Mouse (Mus musculus) kidney, embryonic 14.5 days (tissue): ENCODE data around the gene Rint1. TPM values are rescaled to one million over a fixed set of nuclear protein-coding genes. Genes with fewer than 3 reads are reported as not detected.

ENCODE experiments used
- ATAC-seq: fragments of 200-750 bp; cut with Nextera tagmentation; 2 replicates; pipeline ENCODE4 v1.8.0; 2017; ENCODE audit warnings: moderate number of reproducible peaks, mild to moderate bottlenecking, moderate TSS enrichment, moderate library complexity; ENCODE audit not compliant: low FRiP score, low TSS enrichment
- H3K27ac ChIP-seq: fragments of 300-500 bp; sonication (generic); 2 replicates; pipeline ENCODE4 v1.5.1; 2014; ENCODE audit warnings: low read depth, mild to moderate bottlenecking, low read length, moderate library complexity, mixed read lengths
- H3K27me3 ChIP-seq: fragments of 300-500 bp; sonication (generic); 2 replicates; pipeline ENCODE4 v1.6.1; 2014; ENCODE audit warnings: mild to moderate bottlenecking, low read length; ENCODE audit not compliant: control insufficient read depth, insufficient read depth
- H3K36me3 ChIP-seq: fragments of 300-500 bp; sonication (generic); 2 replicates; pipeline ENCODE4 v1.6.1; 2014; ENCODE audit warnings: low read length, mixed read lengths; ENCODE audit not compliant: control insufficient read depth, insufficient read depth
- H3K4me1 ChIP-seq: fragments of 300-500 bp; sonication (generic); 2 replicates; pipeline ENCODE4 v1.6.1; 2014; ENCODE audit warnings: low read length, mixed read lengths; ENCODE audit not compliant: control insufficient read depth, insufficient read depth
- H3K4me2 ChIP-seq: fragments of 300-500 bp; sonication (generic); replicated peaks from 2 replicates; pipeline ENCODE4 v1.6.1; 2014; ENCODE audit warnings: low read depth, mild to moderate bottlenecking, low read length
- H3K4me3 ChIP-seq: fragments of 300-500 bp; sonication (generic); 2 replicates; pipeline ENCODE4 v1.5.1; 2014; ENCODE audit warnings: mild to moderate bottlenecking, low read length
- H3K9ac ChIP-seq: fragments of 300-500 bp; sonication (generic); 2 replicates; pipeline ENCODE4 v1.6.1; 2014; ENCODE audit warnings: low read depth, mild to moderate bottlenecking, low read length, moderate library complexity
- H3K9me3 ChIP-seq: fragments of 300-500 bp; sonication (generic); 2 replicates; pipeline ENCODE4 v1.6.1; 2016; ENCODE audit warnings: low read length; ENCODE audit not compliant: control insufficient read depth
- WGBS: fragments of 180-500 bp; shearing (Covaris S2); extraction: QIAGEN DNeasy Blood & Tissue Kit; methylation state at CpG from one replicate; pipeline ENCODE4 v1.1.7; 2014; 5-methylcytosine and 5-hydroxymethylcytosine counted together
- polyA plus RNA-seq: library from polyadenylated mRNA; unstranded; fragments of >200 nt; fragmentation: Nextera tagmentation; extraction: Ambion mirVana; gene quantifications from 2 replicates; pipeline ENCODE4 v1.2.1, GENCODE M21; 2014

Rint1 gene
- polyA plus RNA-seq, result 32.4 and 39.1 TPM in 2 replicates

GRCm38 (mm10) chr5:23787536-23788389, at the start of gene Rint1:
Rint1 (plus strand) TSS chr5:23787711.
- Histone ChIP-seq H3K9ac (peak within 1 kb of the TSS; percentile 89), H3K4me2 (peak within 1 kb of the TSS; percentile 77), H3K36me3 (peaks cover 7% of the 10 kb centered on the region; the same call in 1 of the 2 replicates), H3K27me3 (no peaks in the 10 kb centered on the region), H3K9me3 (no peaks in the 10 kb centered on the region), H3K4me1 (no peaks in the 10 kb centered on the region), H3K27ac (0 out of 2 replicates have a peak within 1 kb of the TSS, but pooled peaks have one; percentile 59), H3K4me3 (peak within 1 kb of the TSS; percentile 95)
- peak; percentile 78 for ATAC-seq
- 3% methylated on average over 47 of the region's 47 CpGs for WGBS

- H3K27me3 ChIP-seq, result no peaks in the 10 kb centered on the region
- no peak overlapping the region for H3K27ac ChIP-seq
- no peaks in the 10 kb centered on the region for H3K4me1 ChIP-seq
- WGBS, result 96% methylated on average over 12 of the region's 12 CpGs
- no peaks in the 10 kb centered on the region for H3K9me3 ChIP-seq
- no peak overlapping the region for H3K4me2 ChIP-seq
- no peak overlapping the region for H3K9ac ChIP-seq
- no peak for ATAC-seq
- H3K36me3 ChIP-seq, result peaks cover 63% of the 10 kb centered on the region
- H3K4me3 ChIP-seq, result no peak overlapping the region
Measured at GRCm38 (mm10) chr5:23743261-23743660, 44.2 kb upstream of the Rint1 start.

GRCm38 (mm10) chr5:23749882-23750281, 37.6 kb upstream of the Rint1 start:
- no peaks in the 10 kb centered on the region for H3K9me3 ChIP-seq
- no peak overlapping the region for H3K9ac ChIP-seq
- H3K27me3 ChIP-seq, result no peaks in the 10 kb centered on the region
- no peak overlapping the region for H3K4me3 ChIP-seq
- peaks cover 55% of the 10 kb centered on the region for H3K36me3 ChIP-seq
- no peak overlapping the region for H3K4me2 ChIP-seq
- ATAC-seq, result no peak
- WGBS, result 78% methylated on average over 2 of the region's 2 CpGs
- no peaks in the 10 kb centered on the region for H3K4me1 ChIP-seq
- no peak overlapping the region for H3K27ac ChIP-seq

GRCm38 (mm10) chr5:23755591-23755990, 31.9 kb upstream of the Rint1 start:
- Histone ChIP-seq H3K4me2 (no peak overlapping the region), H3K27ac (no peak overlapping the region), H3K4me3 (no peak overlapping the region), H3K27me3 (no peaks in the 10 kb centered on the region), H3K9me3 (no peaks in the 10 kb centered on the region), H3K9ac (no peak overlapping the region), H3K36me3 (peaks cover 52% of the 10 kb centered on the region), H3K4me1 (no peaks in the 10 kb centered on the region)
- no peak for ATAC-seq
- WGBS, result 98% methylated on average over 9 of the region's 9 CpGs

- peaks cover 50% of the 10 kb centered on the region for H3K36me3 ChIP-seq
- H3K4me2 ChIP-seq, result no peak overlapping the region
- no peaks in the 10 kb centered on the region for H3K4me1 ChIP-seq
- no peak for ATAC-seq
- no peaks in the 10 kb centered on the region for H3K27me3 ChIP-seq
- H3K9ac ChIP-seq, result no peak overlapping the region
- H3K4me3 ChIP-seq, result no peak overlapping the region
- no peaks in the 10 kb centered on the region for H3K9me3 ChIP-seq
- H3K27ac ChIP-seq, result no peak overlapping the region
- WGBS, result 92% methylated on average over 4 of the region's 4 CpGs
Measured at GRCm38 (mm10) chr5:23756368-23756767, 31.1 kb upstream of the Rint1 start.

GRCm38 (mm10) chr5:23758633-23759032, 28.9 kb upstream of the Rint1 start:
- Histone ChIP-seq H3K27ac (0 out of 2 replicates have a peak overlapping the region, but pooled peaks have one; percentile 7), H3K36me3 (peaks cover 52% of the 10 kb centered on the region), H3K4me1 (no peaks in the 10 kb centered on the region), H3K4me2 (no peak overlapping the region), H3K9ac (no peak overlapping the region), H3K9me3 (no peaks in the 10 kb centered on the region), H3K4me3 (no peak overlapping the region), H3K27me3 (no peaks in the 10 kb centered on the region)
- 51% methylated on average over 2 of the region's 2 CpGs for WGBS
- ATAC-seq, result peak; percentile 66; the same call in 1 of the 2 replicates

- Histone ChIP-seq H3K9me3 (no peaks in the 10 kb centered on the region), H3K9ac (no peak overlapping the region), H3K4me1 (no peaks in the 10 kb centered on the region), H3K4me3 (no peak overlapping the region), H3K36me3 (peaks cover 57% of the 10 kb centered on the region), H3K27me3 (no peaks in the 10 kb centered on the region), H3K27ac (no peak overlapping the region), H3K4me2 (no peak overlapping the region)
- no peak for ATAC-seq
- 93% methylated on average over 6 of the region's 6 CpGs for WGBS
Measured at GRCm38 (mm10) chr5:23762531-23762930, 25.0 kb upstream of the Rint1 start.

- Histone ChIP-seq H3K36me3 (peaks cover 65% of the 10 kb centered on the region), H3K27ac (no peak overlapping the region), H3K9ac (no peak overlapping the region), H3K27me3 (no peaks in the 10 kb centered on the region), H3K4me1 (no peaks in the 10 kb centered on the region), H3K4me3 (no peak overlapping the region), H3K4me2 (no peak overlapping the region), H3K9me3 (no peaks in the 10 kb centered on the region)
- no peak for ATAC-seq
- WGBS, result 94% methylated on average over 5 of the region's 5 CpGs
Measured at GRCm38 (mm10) chr5:23764557-23764956, 23.0 kb upstream of the Rint1 start.

GRCm38 (mm10) chr5:23771105-23771504, 16.4 kb upstream of the Rint1 start:
- ATAC-seq, result no peak
- Histone ChIP-seq H3K27me3 (no peaks in the 10 kb centered on the region), H3K4me2 (0 out of 2 replicates have a peak overlapping the region, but pooled peaks have one; percentile 5), H3K9ac (no peak overlapping the region), H3K4me1 (no peaks in the 10 kb centered on the region), H3K36me3 (peaks cover 55% of the 10 kb centered on the region), H3K27ac (no peak overlapping the region), H3K9me3 (no peaks in the 10 kb centered on the region), H3K4me3 (no peak overlapping the region)
- 37% methylated on average over 8 of the region's 8 CpGs for WGBS
